Mouse (Mus musculus): ENCODE results near the gene Arsg.

DNA sequence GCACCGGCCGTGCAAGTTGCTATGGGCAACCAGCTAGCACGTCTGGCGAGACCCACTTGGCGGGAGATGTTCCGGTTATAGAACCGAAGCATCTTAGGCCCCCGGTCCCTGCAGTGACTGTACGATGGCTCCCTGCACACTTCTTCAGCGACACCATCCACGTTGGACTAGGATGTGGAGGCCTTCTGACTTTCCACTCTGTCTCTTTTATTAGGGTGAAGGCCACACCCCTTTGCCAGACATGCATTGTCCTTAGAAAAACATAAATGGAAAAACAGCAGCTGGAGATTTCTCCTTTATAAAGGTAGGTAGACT is 46.9 kb upstream of the Arsg start:
- TF ChIP-seq CTCF (IDR thresholded peaks at IDR 0.05; ENCODE audit: insufficient read depth, low read depth, low read length) (no peak), POLR2A (IDR thresholded peaks at IDR 0.05; ENCODE audit: insufficient read depth, low read depth, low read length) (no peak)
